Mouse (Mus musculus): Measurements from ENCODE around the gene Stx1b. TPM values are rescaled to one million over a fixed set of nuclear protein-coding genes. Genes with fewer than 3 reads are reported as not detected.

The Stx1b gene
- polyA plus RNA-seq, 1 experiment from 2014 or later, result 20.0 TPM

- Histone ChIP-seq H3K9ac (no peak overlapping the region), H3K36me3 (peaks cover 15% of the 10 kb centered on the region), H3K27ac (no peak overlapping the region), H3K27me3 (no peaks in the 10 kb centered on the region), H3K4me2 (replicated peaks) (no peak overlapping the region), H3K9me3 (replicated peaks) (no peaks in the 10 kb centered on the region), H3K4me1 (peaks cover 30% of the 10 kb centered on the region), H3K4me3 (no peak overlapping the region)
- no peak for ATAC-seq (ENCODE audit: low FRiP score)
- WGBS, result 84% methylated on average over 3 of the region's 3 CpGs
Measured at GRCm38 (mm10) chr7:127772080-127772479, 52.3 kb downstream of the Stx1b start.

GRCm38 (mm10) chr7:127771262-127771661 is 53.1 kb downstream of the Stx1b start:
- Histone ChIP-seq H3K4me3 (no peak overlapping the region), H3K4me2 (replicated peaks) (no peak overlapping the region), H3K27ac (no peak overlapping the region), H3K4me1 (peaks cover 30% of the 10 kb centered on the region), H3K27me3 (no peaks in the 10 kb centered on the region), H3K9me3 (replicated peaks) (no peaks in the 10 kb centered on the region), H3K9ac (no peak overlapping the region), H3K36me3 (peaks cover 23% of the 10 kb centered on the region)
- WGBS, result 73% methylated on average over 5 of the region's 5 CpGs
- no peak for ATAC-seq (ENCODE audit: low FRiP score)

GRCm38 (mm10) chr7:127770039-127770905 is 54.1 kb downstream of the Stx1b start:
- WGBS, result 4% methylated on average over 27 of the region's 27 CpGs
- Histone ChIP-seq H3K36me3 (peaks cover 31% of the 10 kb centered on the region), H3K27ac (peak overlapping the region; percentile 77), H3K4me2 (replicated peaks) (peak overlapping the region; percentile 80), H3K4me3 (peak overlapping the region; percentile 51), H3K9ac (peak overlapping the region; percentile 74), H3K27me3 (no peaks in the 10 kb centered on the region), H3K9me3 (replicated peaks) (no peaks in the 10 kb centered on the region), H3K4me1 (peaks cover 30% of the 10 kb centered on the region)
- peak; percentile 33 for ATAC-seq (ENCODE audit: low FRiP score)

DNA sequence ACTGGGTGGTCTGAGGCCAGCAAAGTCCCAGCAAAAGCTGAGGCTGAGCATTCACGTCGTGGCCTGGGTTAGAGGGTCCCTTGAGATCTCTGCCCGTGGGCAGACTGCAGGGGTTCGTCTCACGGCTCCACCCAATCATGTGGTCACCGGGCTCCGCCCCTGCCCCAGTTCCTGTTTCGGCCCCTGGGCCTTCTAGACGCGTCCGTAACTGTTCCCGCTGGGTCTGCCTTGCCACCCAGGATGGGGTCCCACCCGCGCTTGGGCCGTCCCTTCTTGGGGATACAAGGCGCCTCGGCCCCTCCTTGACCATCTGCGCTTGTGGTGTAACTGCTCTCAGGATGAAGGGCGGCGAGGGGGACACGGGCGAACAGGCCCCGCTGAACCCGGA is 54.7 kb downstream of the Stx1b start, which contains the start of gene Orai3:
Gene Orai3 (plus strand): TSS at position 165 of the 388 bp plus-strand sequence.
- no peaks in the 10 kb centered on the region for H3K9me3 ChIP-seq (replicated peaks)
- WGBS, result under 1% methylated on average over 24 of the region's 24 CpGs
- H3K27me3 ChIP-seq, result no peaks in the 10 kb centered on the region
- peaks cover 38% of the 10 kb centered on the region for H3K36me3 ChIP-seq
- peak within 1 kb of the TSS; percentile 80 for H3K4me2 ChIP-seq (replicated peaks)
- peak within 1 kb of the TSS; percentile 51 for H3K4me3 ChIP-seq
- ATAC-seq (ENCODE audit: low FRiP score), result peak; percentile 61
- H3K27ac ChIP-seq, result peak within 1 kb of the TSS; percentile 77
- H3K9ac ChIP-seq, result peak within 1 kb of the TSS; percentile 74
- H3K4me1 ChIP-seq, result peaks cover 30% of the 10 kb centered on the region

GRCm38 (mm10) chr7:127768997-127769593 is 55.3 kb downstream of the Stx1b start:
- no peaks in the 10 kb centered on the region for H3K9me3 ChIP-seq (replicated peaks)
- peak overlapping the region; percentile 80 for H3K4me2 ChIP-seq (replicated peaks)
- peak overlapping the region; percentile 51 for H3K4me3 ChIP-seq
- ATAC-seq (ENCODE audit: low FRiP score), result peak; percentile 79
- peaks cover 30% of the 10 kb centered on the region for H3K4me1 ChIP-seq
- H3K9ac ChIP-seq, result peak overlapping the region; percentile 74
- H3K36me3 ChIP-seq, result peaks cover 42% of the 10 kb centered on the region
- WGBS, result 2% methylated on average over 16 of the region's 16 CpGs
- H3K27ac ChIP-seq, result peak overlapping the region; percentile 77
- no peaks in the 10 kb centered on the region for H3K27me3 ChIP-seq

GRCm38 (mm10) chr7:127768346-127768996 is 55.9 kb downstream of the Stx1b start:
- H3K27me3 ChIP-seq, result no peaks in the 10 kb centered on the region
- H3K9ac ChIP-seq, result no peak overlapping the region
- peaks cover 30% of the 10 kb centered on the region for H3K4me1 ChIP-seq
- no peak overlapping the region for H3K4me2 ChIP-seq (replicated peaks)
- WGBS, result 46% methylated on average over 12 of the region's 13 CpGs
- H3K27ac ChIP-seq, result peak overlapping the region; percentile 60
- H3K9me3 ChIP-seq (replicated peaks), result no peaks in the 10 kb centered on the region
- no peak for ATAC-seq (ENCODE audit: low FRiP score)
- peaks cover 48% of the 10 kb centered on the region for H3K36me3 ChIP-seq
- H3K4me3 ChIP-seq, result no peak overlapping the region

DNA sequence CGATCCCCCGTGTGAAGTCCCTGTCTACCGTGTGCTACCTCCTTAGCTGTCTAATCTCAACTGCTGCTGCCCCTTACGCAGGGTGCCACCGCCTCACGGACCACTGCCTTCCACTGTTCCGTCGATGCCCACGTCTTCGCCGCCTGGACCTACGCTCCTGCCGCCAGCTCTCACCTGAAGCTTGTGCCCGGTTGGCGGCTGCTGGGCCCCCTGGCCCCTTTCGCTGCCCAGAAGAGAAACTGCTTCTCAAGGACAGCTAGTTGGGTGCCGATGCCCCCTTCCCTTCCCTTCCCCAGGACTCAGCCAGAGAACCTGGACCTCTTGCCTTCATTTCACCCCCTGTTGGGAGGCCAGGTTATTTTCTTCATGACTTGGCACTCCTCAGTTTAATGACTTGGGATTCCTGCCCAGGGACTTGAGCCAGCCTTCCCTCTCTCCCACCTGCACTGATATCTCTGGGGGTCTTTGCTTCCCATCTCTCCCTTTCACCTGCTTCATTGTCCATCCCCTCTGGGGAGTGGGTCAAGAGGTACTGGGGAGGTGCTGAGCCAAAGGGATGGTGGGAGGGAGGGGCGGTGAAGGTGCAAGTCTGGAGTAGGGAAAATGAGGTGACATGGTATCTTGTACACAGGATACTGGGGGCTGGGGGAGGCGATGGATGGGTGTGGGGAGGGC is 56.5 kb downstream of the Stx1b start:
- Histone ChIP-seq H3K9me3 (replicated peaks) (no peaks in the 10 kb centered on the region), H3K27ac (peak overlapping the region; percentile 60; the same call in 1 of the 2 replicates), H3K27me3 (no peaks in the 10 kb centered on the region), H3K4me2 (replicated peaks) (no peak overlapping the region), H3K36me3 (peaks cover 53% of the 10 kb centered on the region), H3K9ac (no peak overlapping the region), H3K4me3 (no peak overlapping the region), H3K4me1 (peaks cover 30% of the 10 kb centered on the region)
- ATAC-seq (ENCODE audit: low FRiP score), result no peak
- 95% methylated on average over 19 of the region's 19 CpGs for WGBS

- ATAC-seq (ENCODE audit: low FRiP score), result no peak
- peaks cover 58% of the 10 kb centered on the region for H3K36me3 ChIP-seq
- WGBS, result 81% methylated on average over 17 of the region's 17 CpGs
Measured at GRCm38 (mm10) chr7:127766851-127767609, 57.3 kb downstream of the Stx1b start.

GRCm38 (mm10) chr7:127765756-127766155 is 58.6 kb downstream of the Stx1b start:
- Histone ChIP-seq H3K4me1 (peaks cover 29% of the 10 kb centered on the region), H3K27me3 (no peaks in the 10 kb centered on the region), H3K9ac (no peak overlapping the region), H3K4me2 (replicated peaks) (no peak overlapping the region), H3K27ac (no peak overlapping the region), H3K9me3 (replicated peaks) (no peaks in the 10 kb centered on the region), H3K4me3 (no peak overlapping the region), H3K36me3 (peaks cover 63% of the 10 kb centered on the region)
- WGBS, result 92% methylated on average over 2 of the region's 2 CpGs
- ATAC-seq (ENCODE audit: low FRiP score), result no peak

More at GRCm38 (mm10) chr7:127766851-127767609, 57.3 kb downstream of the Stx1b start:
- Histone ChIP-seq H3K9me3 (replicated peaks) (no peaks in the 10 kb centered on the region), H3K27me3 (no peaks in the 10 kb centered on the region), H3K4me2 (replicated peaks) (no peak overlapping the region), H3K27ac (no peak overlapping the region), H3K4me1 (peaks cover 30% of the 10 kb centered on the region), H3K4me3 (no peak overlapping the region), H3K9ac (no peak overlapping the region)

- Histone ChIP-seq H3K36me3 (peaks cover 77% of the 10 kb centered on the region), H3K9ac (no peak overlapping the region), H3K4me2 (replicated peaks) (no peak overlapping the region), H3K27me3 (no peaks in the 10 kb centered on the region), H3K4me3 (no peak overlapping the region), H3K27ac (no peak overlapping the region), H3K9me3 (replicated peaks) (no peaks in the 10 kb centered on the region), H3K4me1 (peaks cover 12% of the 10 kb centered on the region)
- WGBS, result 96% methylated on average over 4 of the region's 4 CpGs
- ATAC-seq (ENCODE audit: low FRiP score), result no peak
Measured at GRCm38 (mm10) chr7:127763642-127764041, 60.7 kb downstream of the Stx1b start.

GRCm38 (mm10) chr7:127761026-127761425 is 63.3 kb downstream of the Stx1b start:
- H3K9ac ChIP-seq, result no peak overlapping the region
- no peaks in the 10 kb centered on the region for H3K27me3 ChIP-seq
- no peak for ATAC-seq (ENCODE audit: low FRiP score)
- no peak overlapping the region for H3K4me3 ChIP-seq
- peaks cover 10% of the 10 kb centered on the region for H3K4me1 ChIP-seq
- 44% methylated on average over 7 of the region's 7 CpGs for WGBS
- no peaks in the 10 kb centered on the region for H3K9me3 ChIP-seq (replicated peaks)
- H3K27ac ChIP-seq, result no peak overlapping the region
- peaks cover 78% of the 10 kb centered on the region for H3K36me3 ChIP-seq
- H3K4me2 ChIP-seq (replicated peaks), result no peak overlapping the region

Data from hindbrain, embryonic 12.5 days (tissue).